13 mouse cellular contexts compared by ENCODE assay signal in genomic region chr5:122295113-122295935, GRCm38 (mm10). TPM values are rescaled to one million over a fixed set of nuclear protein-coding genes. Genes with fewer than 3 reads are reported as not detected.
DNase-seq lines count a peak whose midpoint lies in the region; ATAC-seq and TF ChIP-seq lines count a peak whose summit lies in the region.
"Had no signal": no experiment of that assay in that cellular context is flagged by ENCODE, and none has a peak within 500 bp of the region (broad histone marks: within the 10 kb centered on the region; RNA-seq: fewer than 3 reads in every experiment).

No protein-coding gene starts in this region.

- no peak for TF ChIP-seq POLR2A in lung, adult 2 months (IDR thresholded peaks at IDR 0.05; ENCODE audit: borderline replicate concordance, extremely low read depth, low read depth, low read length)
- TF ChIP-seq POLR2A in thymus, adult 2 months (IDR thresholded peaks at IDR 0.05; ENCODE audit: control insufficient read depth, extremely low read depth, insufficient read depth, low read length, poor library complexity): 0 out of 2 replicates have a peak, but pooled peaks have one; percentile 11

- no peaks in the 10 kb centered on the region for H3K27me3 ChIP-seq in intestine, embryonic 15.5 days (replicated peaks)
- H3K27me3 ChIP-seq in thymus, adult 2 months (ENCODE audit: control insufficient read depth, insufficient read depth, low read length): no peaks in the 10 kb centered on the region

- H3K9ac ChIP-seq in intestine, embryonic 15.5 days: no peak overlapping the region
- H3K9ac ChIP-seq: liver, embryonic 14.5 days had no signal

- TF ChIP-seq CTCF in lung, adult 2 months (IDR thresholded peaks at IDR 0.05; ENCODE audit: insufficient read depth, low read length): no peak
- TF ChIP-seq CTCF in thymus, adult 2 months (IDR thresholded peaks at IDR 0.05; ENCODE audit: borderline replicate concordance, control insufficient read depth, extremely low read depth, insufficient read depth, low read length, poor library complexity): no peak

- H3K36me3 ChIP-seq in intestine, embryonic 15.5 days: no peaks in the 10 kb centered on the region
- no peaks in the 10 kb centered on the region for H3K36me3 ChIP-seq in thymus, adult 2 months (ENCODE audit: control insufficient read depth, insufficient read depth, low read length)

- peaks cover 12% of the 10 kb centered on the region for H3K4me1 ChIP-seq in lung, adult 2 months (ENCODE audit: control insufficient read depth, insufficient read depth, low read length)
- peaks cover 11% of the 10 kb centered on the region for H3K4me1 ChIP-seq in intestine, embryonic 15.5 days (replicated peaks)
- peaks cover 58% of the 10 kb centered on the region for H3K4me1 ChIP-seq in thymus, adult 2 months (replicated peaks; ENCODE audit: control insufficient read depth, insufficient read depth, low read length)

- no peak overlapping the region for H3K4me3 ChIP-seq in lung, adult 2 months (replicated peaks; ENCODE audit: extremely low read depth, low read depth, low read length)
- no peak overlapping the region for H3K4me3 ChIP-seq in intestine, embryonic 15.5 days (replicated peaks)
- no peak overlapping the region for H3K4me3 ChIP-seq in thymus, adult 2 months (ENCODE audit: control insufficient read depth, insufficient read depth, low read length)

- no peak overlapping the region for H3K4me2 ChIP-seq in intestine, embryonic 15.5 days (replicated peaks)

- peak; percentile 32; the same call in 1 of the 2 replicates for ATAC-seq in intestine, embryonic 15.5 days

- no peaks in the 10 kb centered on the region for H3K9me3 ChIP-seq in intestine, embryonic 15.5 days

- WGBS in lung, adult 2 months: 65% methylated on average over 14 of the region's 14 CpGs
- 74% methylated on average over 14 of the region's 14 CpGs for WGBS in intestine, embryonic 15.5 days
- 67% methylated on average over 14 of the region's 14 CpGs for WGBS in thymus, adult 2 months

- peak; percentile 57 for DNase-seq in adrenal gland, postnatal 10 days
- no peak for DNase-seq in adrenal gland, postnatal 36 days
- peak; percentile 52 to 73 for DNase-seq in lung, adult 18-20 months
- no peak for DNase-seq in lung, adult 2 months
- DNase-seq in thymus, adult 2 months: peak; percentile 34
- DNase-seq in retina, embryonic 14.5 days (ENCODE audit: low spot score): no peak
- no peak for DNase-seq in left cerebral cortex, adult 18-20 months (ENCODE audit: low spot score in 2 of 2)
- DNase-seq: cerebellum, postnatal 10 days; heart, postnatal 4 days; kidney, postnatal 14 days; retina, postnatal 1 day had no signal

- no peak overlapping the region for H3K27ac ChIP-seq in intestine, embryonic 15.5 days
- peak overlapping the region; percentile 71 for H3K27ac ChIP-seq in thymus, adult 2 months (ENCODE audit: control insufficient read depth, insufficient read depth, low read length)
- H3K27ac ChIP-seq: liver, embryonic 14.5 days had no signal

RNA-seq across cellular contexts. Expression of gene Pptc7, which starts 11.2 kb away (rescaled TPM):
- total RNA-seq in adrenal gland, postnatal 10 days (2021): 10 to 100 TPM; 36.7 to 49.2 TPM
- total RNA-seq in adrenal gland, postnatal 36 days (2021): 10 to 100 TPM; 53.2 to 55.4 TPM
- polyA plus RNA-seq in lung, adult 2 months (2012; rRNA removed): 30.4 and 35.3 TPM in 2 replicates
- 10.4 and 11.0 TPM in 2 replicates for polyA plus RNA-seq in intestine, embryonic 15.5 days (2015; fragmentation: Nextera tagmentation; extraction: Ambion mirVana)
- 72.4 and 78.8 TPM in 2 replicates for polyA plus RNA-seq in thymus, adult 2 months (2012; rRNA removed)
- total RNA-seq in left cerebral cortex, adult 18-20 months (2021): 10 to 100 TPM; 42.0 to 50.5 TPM

RNA-seq across cellular contexts. Expression of gene Tctn1, which starts 31.1 kb away (rescaled TPM):
- 10 to 100 TPM; 11.1 to 13.5 TPM for total RNA-seq in adrenal gland, postnatal 10 days (2021)
- 10 to 100 TPM; 12.0 to 16.2 TPM for total RNA-seq in adrenal gland, postnatal 36 days (2021)
- 29.8 and 33.2 TPM in 2 replicates for polyA plus RNA-seq in lung, adult 2 months (2012; rRNA removed)
- polyA plus RNA-seq in intestine, embryonic 15.5 days (2015; fragmentation: Nextera tagmentation; extraction: Ambion mirVana): 3.0 and 3.2 TPM in 2 replicates
- 41.4 and 45.0 TPM in 2 replicates for polyA plus RNA-seq in thymus, adult 2 months (2012; rRNA removed)
- total RNA-seq in left cerebral cortex, adult 18-20 months (2021): 10 to 100 TPM; 10.3 to 14.6 TPM

RNA-seq across cellular contexts. Expression of gene Rad9b, which starts 58.7 kb away (rescaled TPM):
- total RNA-seq in adrenal gland, postnatal 10 days (2021): 1 to 10 TPM; 4.6 to 4.8 TPM
- 1 to 10 TPM; 2.2 to 3.4 TPM for total RNA-seq in adrenal gland, postnatal 36 days (2021)
- 2.6 and 2.9 TPM in 2 replicates for polyA plus RNA-seq in lung, adult 2 months (2012; rRNA removed)
- polyA plus RNA-seq in intestine, embryonic 15.5 days (2015; fragmentation: Nextera tagmentation; extraction: Ambion mirVana): 8.6 and 9.2 TPM in 2 replicates
- 6.3 and 7.2 TPM in 2 replicates for polyA plus RNA-seq in thymus, adult 2 months (2012; rRNA removed)
- 1 to 10 TPM; 2.5 to 4.0 TPM for total RNA-seq in left cerebral cortex, adult 18-20 months (2021)

RNA-seq across cellular contexts. Expression of gene Vps29, which starts 58.8 kb away (rescaled TPM):
- 100 to 1,000 TPM; 121 to 131 TPM for total RNA-seq in adrenal gland, postnatal 10 days (2021)
- total RNA-seq in adrenal gland, postnatal 36 days (2021): 100 to 1,000 TPM; 141 to 165 TPM
- 29.8 and 58.1 TPM in 2 replicates for polyA plus RNA-seq in lung, adult 2 months (2012; rRNA removed)
- polyA plus RNA-seq in intestine, embryonic 15.5 days (2015; fragmentation: Nextera tagmentation; extraction: Ambion mirVana): 268 and 278 TPM in 2 replicates
- 38.7 and 54.5 TPM in 2 replicates for polyA plus RNA-seq in thymus, adult 2 months (2012; rRNA removed)
- total RNA-seq in left cerebral cortex, adult 18-20 months (2021): 100 to 1,000 TPM; 181 to 216 TPM

Comparison
In these comparisons a context has a peak if more than half of its experiments do, and no peak if none do; other contexts are left out.
1. DNase-seq: peak in adrenal gland, postnatal 10 days (single experiment), lung, adult 18-20 months (2 of 2) and thymus, adult 2 months (single experiment); none in adrenal gland, postnatal 36 days (0 of 2), lung, adult 2 months (single experiment), retina, embryonic 14.5 days (single experiment) and left cerebral cortex, adult 18-20 months (0 of 2).